Mouse (Mus musculus): ENCODE results near the gene Ddt.
"Not testable (repeated sequence)": the region's sequence is repeated elsewhere in the genome, so short reads cannot be mapped to it uniquely, and the experiment has no call there.

The Ddt gene

GRCm38 (mm10) chr10:75774102-75774501, 888 bp upstream of the Ddt start:
- DNase-seq (ENCODE audit: low read depth in 1 of 2, low spot score in 2 of 2) = no peak

- not testable (repeated sequence) for DNase-seq (ENCODE audit: low read depth in 1 of 2, low spot score in 2 of 2)
These were observed 5.5 kb downstream of the Ddt start for GRCm38 (mm10) chr10:75767756-75768155.

DNA sequence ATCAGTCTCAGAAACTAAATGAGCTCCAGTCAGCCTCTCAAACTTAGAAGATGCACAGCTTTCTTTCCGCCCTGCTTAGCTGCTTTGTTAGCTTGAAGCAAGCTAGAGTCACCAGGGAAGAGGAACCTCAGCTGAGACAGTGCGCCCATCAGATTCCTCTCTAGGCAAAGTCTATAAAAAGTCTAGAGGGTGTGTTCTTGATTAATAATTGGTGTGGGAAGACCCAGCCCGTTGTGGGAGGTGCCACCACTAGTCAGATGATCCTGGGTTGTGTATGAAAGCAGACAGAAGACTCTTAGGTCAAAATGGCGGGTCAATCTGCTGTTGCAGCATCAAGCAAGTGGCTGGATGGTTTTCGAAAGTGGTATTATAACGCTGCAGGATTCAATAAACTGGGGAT, 6.4 kb downstream of the Ddt start:
- no peak for DNase-seq (ENCODE audit: low read depth in 1 of 2, low spot score in 2 of 2)

DNA sequence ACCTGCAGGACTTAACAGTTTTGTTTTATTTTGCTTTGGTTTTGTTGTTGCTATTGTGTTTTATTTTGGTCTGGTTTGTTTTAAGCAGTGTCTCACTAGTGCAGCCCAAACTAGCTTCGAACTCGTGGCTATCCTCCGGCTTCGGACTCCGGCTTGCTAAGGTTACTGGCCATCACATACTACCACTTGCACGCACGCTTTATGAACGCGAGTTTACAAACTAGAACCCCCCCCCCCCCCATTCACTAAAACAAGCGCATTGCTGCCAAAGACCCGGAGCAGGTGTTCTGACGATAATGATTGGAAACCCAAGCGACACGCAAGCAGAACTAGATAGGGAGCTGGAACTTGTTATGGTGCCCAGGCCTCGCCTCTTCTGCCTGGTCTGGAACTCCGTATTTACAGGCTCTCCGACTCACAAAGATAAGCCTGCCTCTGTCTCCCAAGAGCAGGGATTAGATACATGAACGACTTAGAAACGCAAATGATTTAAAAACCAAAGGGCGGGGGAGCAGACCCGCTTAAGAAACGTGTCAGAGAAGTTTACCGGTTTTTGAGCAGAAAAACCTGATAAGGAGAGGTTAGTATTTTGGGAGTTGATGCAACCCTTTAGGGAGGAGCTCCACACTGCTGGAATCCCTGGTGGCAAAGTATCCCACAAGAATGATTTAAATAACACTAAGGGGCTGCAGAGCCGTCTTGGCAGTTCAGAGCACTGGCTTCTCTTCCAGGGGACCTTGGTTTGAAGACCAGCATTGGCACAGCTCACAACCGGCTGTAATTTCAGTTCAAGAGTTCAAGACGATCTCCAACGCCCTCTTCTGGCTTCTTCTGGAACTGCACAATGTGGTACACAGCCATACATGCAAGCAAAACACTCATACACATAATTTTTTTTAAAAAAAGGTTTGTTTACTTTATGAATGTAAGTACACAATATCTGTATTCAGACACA, 8.4 kb downstream of the Ddt start:
- DNase-seq (ENCODE audit: low read depth in 1 of 2, low spot score in 2 of 2) = peak in 1 of 2 experiments; percentile 65

GRCm38 (mm10) chr10:75763682-75764518, 9.3 kb downstream of the Ddt start, which contains the start of gene Cabin1:
Gene Cabin1, minus strand, starts transcription at chr10:75764341.
- DNase-seq (ENCODE audit: low read depth in 1 of 2, low spot score in 2 of 2) = peak; percentile 91 to 94

- no peak for DNase-seq (ENCODE audit: low read depth in 1 of 2, low spot score in 2 of 2)
These were observed 10.8 kb downstream of the Ddt start for GRCm38 (mm10) chr10:75762413-75762812.

DNA sequence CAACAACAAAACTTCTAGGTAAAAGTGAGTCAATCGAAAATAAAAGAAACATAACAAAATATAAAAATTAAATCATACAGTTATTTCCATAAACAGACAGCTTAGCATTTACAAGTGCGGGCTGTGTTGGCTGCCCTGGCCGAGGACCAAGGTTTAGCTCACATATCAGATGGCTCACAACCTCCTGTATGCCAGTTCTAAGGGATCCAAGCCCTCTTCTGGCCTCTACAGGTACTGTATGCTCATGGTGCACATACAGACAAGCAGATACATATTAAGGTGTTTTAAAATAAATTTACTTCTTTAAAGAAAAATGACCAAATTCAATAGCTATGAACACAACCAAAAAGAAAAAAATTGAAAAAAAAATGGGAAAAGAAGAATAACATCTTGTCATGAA, 12.9 kb downstream of the Ddt start:
- DNase-seq (ENCODE audit: low read depth in 1 of 2, low spot score in 2 of 2) = no peak

GRCm38 (mm10) chr10:75756719-75757118, 16.5 kb downstream of the Ddt start:
- DNase-seq (ENCODE audit: low read depth in 1 of 2, low spot score in 2 of 2) = no peak

DNA sequence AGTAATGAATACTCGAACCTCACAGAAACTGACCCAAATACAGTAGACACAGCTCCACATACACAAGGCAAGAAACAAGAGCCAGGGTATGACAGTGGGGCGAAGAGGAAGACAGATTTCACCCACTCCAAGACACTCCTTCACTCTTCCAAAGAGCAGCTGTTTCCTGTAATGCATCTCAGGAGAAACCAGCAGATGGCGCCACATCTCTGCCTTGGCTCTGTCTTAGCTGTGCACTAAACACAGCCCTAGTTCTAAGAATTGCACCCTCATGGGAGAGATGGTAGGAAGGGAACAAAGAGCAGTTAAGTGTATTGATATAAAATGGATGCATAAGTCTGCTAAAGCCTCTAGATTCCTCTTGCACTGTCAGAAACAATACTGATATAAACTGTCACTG, 29.2 kb downstream of the Ddt start:
- DNase-seq (ENCODE audit: low read depth in 1 of 2, low spot score in 2 of 2) = peak in 1 of 2 experiments; percentile 57

GRCm38 (mm10) chr10:75743369-75743768, 29.8 kb downstream of the Ddt start:
- DNase-seq (ENCODE audit: low read depth in 1 of 2, low spot score in 2 of 2) = no peak

- no peak for DNase-seq (ENCODE audit: low read depth in 1 of 2, low spot score in 2 of 2)
These were observed 32.3 kb downstream of the Ddt start for GRCm38 (mm10) chr10:75740866-75741265.

- DNase-seq (ENCODE audit: low read depth in 1 of 2, low spot score in 2 of 2) = no peak
These were observed 47.8 kb downstream of the Ddt start for GRCm38 (mm10) chr10:75725449-75725848.
